Mouse (Mus musculus) MEL (cell line): ENCODE results near the gene Mrpl45. TPM values are rescaled to one million over a fixed set of nuclear protein-coding genes. Genes with fewer than 3 reads are reported as not detected.

ENCODE experiments used
- DNase-seq: peaks from one replicate; pipeline ENCODE4 v3.0.0; 2011; ENCODE audit warnings: low read depth, low spot score
- H3K27ac ChIP-seq: 2 replicates; pipeline ENCODE4 v1.5.1; 2012; ENCODE audit warnings: low read depth, mild to moderate bottlenecking, control low read depth, low read length, moderate library complexity; ENCODE audit not compliant: control insufficient read depth
- H3K27me3 ChIP-seq, 2 experiments: fragments of 150-350 bp in 1 of 2; sonication (generic) in 1 of 2; 2 replicates each; pipeline ENCODE4 v1.6.1; 2012; ENCODE audit warnings: low read length in 2 of 2, mild to moderate bottlenecking in 2 of 2, improper control_type of control experiment in 1 of 2, moderate library complexity in 1 of 2; ENCODE audit not compliant: insufficient read depth in 2 of 2, control insufficient read depth in 1 of 2
- H3K36me3 ChIP-seq, 2 experiments: 2 replicates each; pipeline ENCODE4 v1.6.1; 2012 to 2014; ENCODE audit warnings: low read length in 2 of 2, improper control_type of control experiment in 1 of 2, inconsistent platforms in 1 of 2, mild to moderate bottlenecking in 1 of 2; ENCODE audit not compliant: insufficient read depth in 2 of 2, control insufficient read depth in 1 of 2
- H3K4me1 ChIP-seq, 2 experiments: fragments of 150-350 bp in 1 of 2; sonication (generic) in 1 of 2; 2 replicates each; pipeline ENCODE4 v1.6.1; 2012; ENCODE audit warnings: low read length in 2 of 2, improper control_type of control experiment in 1 of 2, mild to moderate bottlenecking in 1 of 2; ENCODE audit not compliant: insufficient read depth in 2 of 2, control insufficient read depth in 1 of 2
- H3K4me3 ChIP-seq, 2 experiments: fragments of 150-350 bp in 1 of 2; sonication (generic) in 1 of 2; 2 replicates each; pipeline ENCODE4 v1.5.1; 2012; ENCODE audit warnings: low read depth in 2 of 2, low read length in 2 of 2, mild to moderate bottlenecking in 2 of 2, moderate library complexity in 2 of 2, control low read depth in 1 of 2, improper control_type of control experiment in 1 of 2; ENCODE audit not compliant: control insufficient read depth in 1 of 2, insufficient read depth in 1 of 2
- H3K79me2 ChIP-seq: 2 replicates; pipeline ENCODE4 v1.6.1; 2012; ENCODE audit warnings: mild to moderate bottlenecking, low read length, moderate library complexity; ENCODE audit not compliant: control insufficient read depth, poor library complexity, insufficient read depth
- H3K9ac ChIP-seq: 2 replicates; pipeline ENCODE4 v1.6.1; 2012; ENCODE audit warnings: low read depth, mild to moderate bottlenecking, control low read depth, low read length, moderate library complexity; ENCODE audit not compliant: control insufficient read depth, poor library complexity, severe bottlenecking
- H3K9me3 ChIP-seq: fragments of 150-350 bp; sonication (generic); replicated peaks from 2 replicates; pipeline ENCODE4 v1.6.1; 2012; ENCODE audit warnings: mild to moderate bottlenecking, low read length, improper control_type of control experiment, moderate library complexity; ENCODE audit not compliant: insufficient read depth
- CHD2 ChIP-seq: IDR thresholded peaks from 2 replicates; pipeline ENCODE4 v1.6.1; 2011; ENCODE audit warnings: low read length, improper control_type of control experiment
- ETS1 ChIP-seq: IDR thresholded peaks from 2 replicates; pipeline ENCODE4 v1.6.1; 2012; ENCODE audit warnings: low read depth, mild to moderate bottlenecking, inconsistent platforms, low read length, improper control_type of control experiment, moderate library complexity
- GABPA ChIP-seq: IDR thresholded peaks from 2 replicates; pipeline ENCODE4 v1.6.1; 2012; ENCODE audit warnings: low read depth, mild to moderate bottlenecking, inconsistent platforms, low read length, improper control_type of control experiment, moderate library complexity
- HCFC1 ChIP-seq: IDR thresholded peaks from 2 replicates; pipeline ENCODE4 v1.6.1; 2012; ENCODE audit warnings: low read depth, mild to moderate bottlenecking, inconsistent platforms, low read length, improper control_type of control experiment, moderate library complexity
- JUND ChIP-seq: IDR thresholded peaks from 2 replicates; pipeline ENCODE4 v1.6.1; 2011; ENCODE audit warnings: low read depth, mild to moderate bottlenecking, improper control_type of control experiment, low read length
- KAT2A ChIP-seq: conservative IDR thresholded peaks from 2 replicates; pipeline ENCODE4 v1.6.1; 2012; ENCODE audit warnings: low read depth, low read length, improper control_type of control experiment, inconsistent platforms
- MAFK ChIP-seq: IDR thresholded peaks from 2 replicates; pipeline ENCODE4 v1.6.1; 2011; ENCODE audit warnings: low read depth, mild to moderate bottlenecking, low read length, improper control_type of control experiment, borderline replicate concordance
- MAX ChIP-seq: IDR thresholded peaks from 2 replicates; pipeline ENCODE4 v1.6.1; 2011; ENCODE audit warnings: low read length, improper control_type of control experiment
- MAZ ChIP-seq: IDR thresholded peaks from 2 replicates; pipeline ENCODE4 v1.6.1; 2012; ENCODE audit warnings: low read depth, mild to moderate bottlenecking, inconsistent platforms, low read length, improper control_type of control experiment
- MXI1 ChIP-seq: IDR thresholded peaks from 2 replicates; pipeline ENCODE4 v1.6.1; 2011; ENCODE audit warnings: mild to moderate bottlenecking, low read depth, low read length, improper control_type of control experiment
- MYB ChIP-seq: IDR thresholded peaks from 2 replicates; pipeline ENCODE4 v1.6.1; 2011; ENCODE audit warnings: mild to moderate bottlenecking, low read depth, low read length, improper control_type of control experiment
- NELFE ChIP-seq: IDR thresholded peaks from 2 replicates; pipeline ENCODE4 v1.6.1; 2011; ENCODE audit warnings: low read depth, low read length, improper control_type of control experiment
- NRF1 ChIP-seq: IDR thresholded peaks from 2 replicates; pipeline ENCODE4 v1.6.1; 2014; ENCODE audit warnings: low read depth, mild to moderate bottlenecking, inconsistent platforms, low read length, improper control_type of control experiment, moderate library complexity; ENCODE audit not compliant: poor library complexity, insufficient read depth, severe bottlenecking
- POLR2A ChIP-seq, 2 experiments: IDR thresholded peaks; 2 replicates each; pipeline ENCODE4 v1.6.1; 2011 to 2012; ENCODE audit warnings: low read length in 2 of 2, mild to moderate bottlenecking in 2 of 2, control low read depth in 1 of 2, improper control_type of control experiment in 1 of 2, low read depth in 1 of 2, moderate library complexity in 1 of 2; ENCODE audit not compliant: control insufficient read depth in 1 of 2, insufficient read depth in 1 of 2, poor library complexity in 1 of 2
- RAD21 ChIP-seq: IDR thresholded peaks from 2 replicates; pipeline ENCODE4 v1.6.1; 2011; ENCODE audit warnings: mild to moderate bottlenecking, low read depth, low read length, improper control_type of control experiment
- RCOR1 ChIP-seq: IDR thresholded peaks from 2 replicates; pipeline ENCODE4 v1.6.1; 2012; ENCODE audit warnings: low read depth, mild to moderate bottlenecking, inconsistent platforms, low read length, improper control_type of control experiment
- SIN3A ChIP-seq: IDR thresholded peaks from 2 replicates; pipeline ENCODE4 v1.6.1; 2012; ENCODE audit warnings: low read length, improper control_type of control experiment, inconsistent platforms
- TAL1 ChIP-seq: IDR thresholded peaks from 2 replicates; pipeline ENCODE4 v1.6.1; 2012; ENCODE audit warnings: mild to moderate bottlenecking, inconsistent platforms, low read length, moderate library complexity, mixed read lengths
- UBTF ChIP-seq: IDR thresholded peaks from 2 replicates; pipeline ENCODE4 v1.6.1; 2012; ENCODE audit warnings: low read depth, mild to moderate bottlenecking, inconsistent platforms, low read length, improper control_type of control experiment, moderate library complexity, borderline replicate concordance; ENCODE audit not compliant: insufficient read depth
- ZKSCAN1 ChIP-seq: IDR thresholded peaks from 2 replicates; pipeline ENCODE4 v1.6.1; 2012; ENCODE audit warnings: low read depth, mild to moderate bottlenecking, inconsistent platforms, low read length, improper control_type of control experiment, moderate library complexity
- ZNF384 ChIP-seq: IDR thresholded peaks from 2 replicates; pipeline ENCODE4 v1.6.1; 2012; ENCODE audit warnings: low read depth, mild to moderate bottlenecking, inconsistent platforms, low read length, improper control_type of control experiment
- polyA plus RNA-seq, 2 experiments: library from polyadenylated mRNA; stranded (reverse) in 1 of 2; unstranded in 1 of 2; fragments of >175 nt in 1 of 2; fragments of >200 nt in 1 of 2; gene quantifications; 2 replicates each; pipeline versions ENCODE4 v1.2.1 to v1.2.4; 2012; ENCODE audit warnings: low replicate concordance in 2 of 2, low read depth in 1 of 2; ENCODE audit not compliant: insufficient read length in 2 of 2, insufficient read depth in 1 of 2, missing spikeins in 1 of 2
- total RNA-seq: library from RNA; depleted of rRNA; stranded (reverse); fragments of 300-350 nt; gene quantifications from 2 replicates; pipeline ENCODE4 v1.2.3, GENCODE M21; 2012

Mrpl45 gene
- total and polyA plus RNA-seq, 3 experiments = 65.0 to 72.7 TPM; not detected in 1

DNA sequence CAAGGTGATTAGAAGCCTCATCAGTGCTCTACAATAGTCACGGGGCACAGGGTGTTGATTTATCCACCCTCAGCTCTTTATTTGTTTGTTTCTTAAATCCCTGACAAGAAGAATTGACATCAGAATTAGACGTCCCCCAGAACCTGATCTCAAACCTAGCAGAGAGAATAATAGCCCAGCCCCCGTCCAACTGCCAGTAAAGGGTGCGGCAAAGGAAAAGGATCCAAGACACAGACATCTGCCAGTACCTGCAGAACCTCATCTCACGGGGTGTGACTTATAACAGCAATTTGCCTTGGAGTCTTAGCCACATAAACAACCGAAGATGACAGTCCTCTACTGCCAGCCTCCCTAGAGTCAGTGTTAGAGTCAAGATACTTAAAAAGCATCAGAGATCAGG is 28.5 kb upstream of the Mrpl45 start:
- Histone ChIP-seq H3K4me1 (0 out of 4 replicates have a peak, but pooled peaks cover 0 to 4% of the 10 kb centered on the region in 2 experiments), H3K79me2 (no peaks in the 10 kb centered on the region), H3K27me3 (peaks cover 0 to 2% of the 10 kb centered on the region in 2 experiments; a peak in 1 of 4 replicates), H3K4me3 (no peak overlapping the region), H3K9ac (no peak overlapping the region), H3K36me3 (no peaks in the 10 kb centered on the region; a peak in 1 of 4 replicates), H3K27ac (no peak overlapping the region), H3K9me3 (no peaks in the 10 kb centered on the region)
- no peak for TF ChIP-seq SIN3A
- no peak for TF ChIP-seq JUND
- no peak for TF ChIP-seq GABPA
- TF ChIP-seq POLR2A (IDR thresholded peaks at IDR 0.05; ENCODE audit: control insufficient read depth in 1 of 2, insufficient read depth in 1 of 2, low read depth in 1 of 2, low read length in 2 of 2, poor library complexity in 1 of 2) = no peak
- TF ChIP-seq KAT2A = no peak
- TF ChIP-seq MAX = no peak
- no peak for TF ChIP-seq MYB
- TF ChIP-seq CHD2 = no peak
- no peak for TF ChIP-seq RAD21
- no peak for TF ChIP-seq TAL1
- TF ChIP-seq MAFK = no peak
- no peak for TF ChIP-seq NELFE
- no peak for TF ChIP-seq NRF1
- TF ChIP-seq ZKSCAN1 = no peak
- no peak for TF ChIP-seq MAZ
- no peak for TF ChIP-seq UBTF
- TF ChIP-seq MXI1 = no peak
- TF ChIP-seq RCOR1 = no peak
- no peak for TF ChIP-seq ETS1
- no peak for TF ChIP-seq HCFC1
- no peak for DNase-seq

DNA sequence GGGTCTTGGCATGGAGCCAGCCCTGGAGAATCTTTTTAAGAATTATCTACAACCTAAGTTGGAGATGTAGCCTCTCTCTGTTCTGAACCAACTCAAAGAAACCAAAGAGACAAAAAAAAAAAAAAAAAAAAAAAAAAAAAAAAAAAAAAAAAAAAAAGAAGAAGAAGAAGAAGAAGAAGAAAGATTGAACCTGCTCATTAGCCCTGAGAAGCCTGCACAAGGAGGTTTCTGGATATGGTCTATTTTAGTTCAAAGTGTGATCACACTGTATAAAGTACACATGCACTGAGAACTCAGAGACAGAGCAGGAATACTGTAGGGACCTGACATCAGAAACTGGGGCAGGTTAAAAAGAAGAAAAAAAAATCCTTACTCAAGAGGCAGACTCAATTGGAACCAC is 27.9 kb upstream of the Mrpl45 start:
- Histone ChIP-seq H3K27me3 (peaks cover 0 to 2% of the 10 kb centered on the region in 2 experiments; a peak in 1 of 4 replicates), H3K27ac (no peak overlapping the region), H3K4me3 (no peak overlapping the region), H3K79me2 (no peaks in the 10 kb centered on the region), H3K36me3 (no peaks in the 10 kb centered on the region; a peak in 1 of 4 replicates), H3K9ac (no peak overlapping the region), H3K4me1 (0 out of 4 replicates have a peak, but pooled peaks cover 0 to 4% of the 10 kb centered on the region in 2 experiments), H3K9me3 (no peaks in the 10 kb centered on the region)
- DNase-seq = no peak
- TF ChIP-seq ZNF384 (peak; percentile 90), SIN3A (no peak)
